Mouse (Mus musculus): ENCODE results near the gene Rere.

GRCm38 (mm10) chr4:150549989-150550716 lies 268.7 kb downstream of the Rere start:
- TF ChIP-seq GATA1 (IDR thresholded peaks at IDR 0.05; ENCODE audit: low read length), result no peak
- TF ChIP-seq TAL1 (IDR thresholded peaks at IDR 0.05; ENCODE audit: low read length), result no peak

Data from erythroblast, embryonic 14.5 days (primary cell).